Mouse (Mus musculus) ES-E14 (cell line): ENCODE measurements at regions not wholly inside any gene's neighbourhood (a gene's known extent, or its start where the extent isn't known, plus 50 kb on each side); places are given as distances from the start of the nearest gene placed in this dataset.
A peak's percentile ranks its signal among the peaks of the same experiment; 100 is the strongest.

Source experiments
- DNase-seq: peaks from one replicate; pipeline ENCODE4 v3.0.0-alpha.2; 2013; ENCODE audit warnings: low read depth, low spot score
- H3K27ac ChIP-seq: 2 replicates; pipeline ENCODE4 v1.5.1; 2012; ENCODE audit warnings: low read depth, mild to moderate bottlenecking, low read length, moderate library complexity, mixed read lengths; ENCODE audit not compliant: poor library complexity, insufficient read depth, severe bottlenecking
- H3K36me3 ChIP-seq: 2 replicates; pipeline ENCODE4 v1.6.1; 2012; ENCODE audit warnings: mild to moderate bottlenecking, low read length, moderate library complexity, mixed read lengths; ENCODE audit not compliant: control insufficient read depth, poor library complexity, insufficient read depth, severe bottlenecking
- H3K4me1 ChIP-seq, 2 experiments: fragments of 150-350 bp in 1 of 2; sonication (generic) in 1 of 2; 2 replicates each; pipeline ENCODE4 v1.6.1; 2012; ENCODE audit warnings: low read length in 2 of 2, mild to moderate bottlenecking in 1 of 2, mixed read lengths in 1 of 2; ENCODE audit not compliant: control insufficient read depth in 2 of 2, insufficient read depth in 2 of 2, poor library complexity in 1 of 2
- H3K4me3 ChIP-seq, 2 experiments: fragments of 150-350 bp in 1 of 2; sonication (generic) in 1 of 2; 2 replicates each; pipeline ENCODE4 v1.5.1; 2012; ENCODE audit warnings: low read length in 2 of 2, low read depth in 1 of 2, mild to moderate bottlenecking in 1 of 2, mixed read lengths in 1 of 2; ENCODE audit not compliant: insufficient read depth in 1 of 2, poor library complexity in 1 of 2, severe bottlenecking in 1 of 2
- H3K9ac ChIP-seq: 2 replicates; pipeline ENCODE4 v1.6.1; 2012; ENCODE audit warnings: low read depth, mild to moderate bottlenecking, low read length, mixed read lengths; ENCODE audit not compliant: poor library complexity, insufficient read depth, severe bottlenecking
- H3K9me3 ChIP-seq: fragments of 150-350 bp; sonication (generic); 2 replicates; pipeline ENCODE4 v1.6.1; 2012; ENCODE audit warnings: low read depth, mild to moderate bottlenecking, low read length; ENCODE audit not compliant: control insufficient read depth, insufficient read depth
- CHD2 ChIP-seq: IDR thresholded peaks from 2 replicates; pipeline ENCODE4 v1.6.1; 2014; ENCODE audit warnings: mild to moderate bottlenecking, low read depth, low read length, inconsistent platforms
- HCFC1 ChIP-seq: IDR thresholded peaks from 2 replicates; pipeline ENCODE4 v1.6.1; 2012; ENCODE audit warnings: low read length, inconsistent platforms, borderline replicate concordance; ENCODE audit not compliant: insufficient read depth
- MAFK ChIP-seq: IDR thresholded peaks from 2 replicates; pipeline ENCODE4 v1.6.1; 2014; ENCODE audit warnings: mild to moderate bottlenecking, low read depth, low read length, inconsistent platforms; ENCODE audit not compliant: insufficient read depth
- ZC3H11A ChIP-seq: IDR thresholded peaks from 2 replicates; pipeline ENCODE4 v1.6.1; 2012; ENCODE audit warnings: low read depth, mild to moderate bottlenecking, inconsistent platforms, low read length, borderline replicate concordance
- ZNF384 ChIP-seq: IDR thresholded peaks from 2 replicates; pipeline ENCODE4 v1.6.1; 2012; ENCODE audit warnings: low read depth, low read length, inconsistent platforms
- in situ Hi-C, 2 experiments: fragments of 600-800 bp; cut with MboI; formaldehyde crosslinking; loops; one replicate each; pipeline ENCODE4 v1.15.1; 2025; ENCODE audit warnings: low sequenced_read_pairs in 2 of 2, inconsistent platforms in 1 of 2; ENCODE audit not compliant: unreplicated experiment in 2 of 2

- H3K9ac ChIP-seq: no peak overlapping the region
- no peak overlapping the region for H3K4me3 ChIP-seq
- no peaks in the 10 kb centered on the region for H3K9me3 ChIP-seq
- TF ChIP-seq CHD2: no peak
- TF ChIP-seq HCFC1: no peak
- TF ChIP-seq ZNF384: no peak
- no peak for TF ChIP-seq MAFK
- no peak; the same call in 1 of the 2 replicates for TF ChIP-seq ZC3H11A
- DNase-seq: peak; percentile 56
- H3K36me3 ChIP-seq: no peaks in the 10 kb centered on the region
- in situ Hi-C loops: no loop called here
- no peaks in the 10 kb centered on the region for H3K4me1 ChIP-seq
- H3K27ac ChIP-seq: no peak overlapping the region
Measured at GRCm38 (mm10) chr13:69991253-69991891, 189.2 kb downstream of the Med10 start.

DNA sequence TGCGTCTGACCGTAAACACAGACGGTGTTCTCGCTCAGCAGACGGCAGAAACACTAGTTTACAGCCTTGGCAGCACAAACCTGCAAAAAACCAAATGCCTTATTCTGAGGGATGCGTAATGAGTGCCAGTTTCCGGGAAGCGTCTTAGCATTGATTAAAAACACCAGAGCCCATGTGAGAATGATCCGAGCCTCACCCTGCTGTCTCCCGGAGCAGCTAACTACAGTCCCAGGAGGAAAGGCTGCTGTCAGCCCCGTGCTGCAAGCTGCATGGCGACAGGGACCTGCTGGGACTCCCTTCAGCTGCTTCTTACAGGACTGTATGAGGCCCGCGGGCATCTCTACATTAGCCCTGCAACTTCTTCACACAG lies 189.7 kb downstream of the Med10 start:
- no peaks in the 10 kb centered on the region for H3K36me3 ChIP-seq
- TF ChIP-seq CHD2 (no peak), HCFC1 (no peak), MAFK (no peak), ZC3H11A (no peak), ZNF384 (no peak)
- in situ Hi-C loops: no loop called here
- no peak overlapping the region for H3K27ac ChIP-seq
- H3K4me3 ChIP-seq: no peak overlapping the region
- no peaks in the 10 kb centered on the region for H3K4me1 ChIP-seq
- DNase-seq: no peak
- H3K9me3 ChIP-seq: no peaks in the 10 kb centered on the region
- H3K9ac ChIP-seq: no peak overlapping the region

GRCm38 (mm10) chr13:70003591-70003990 lies 201.4 kb downstream of the Med10 start:
- in situ Hi-C loops: no loop called here
- TF ChIP-seq ZC3H11A (no peak), CHD2 (no peak), MAFK (no peak), HCFC1 (no peak), ZNF384 (no peak)
- Histone ChIP-seq H3K9me3 (no peaks in the 10 kb centered on the region), H3K27ac (no peak overlapping the region), H3K4me1 (no peaks in the 10 kb centered on the region), H3K4me3 (no peak overlapping the region), H3K36me3 (no peaks in the 10 kb centered on the region), H3K9ac (no peak overlapping the region)
- DNase-seq: no peak

DNA sequence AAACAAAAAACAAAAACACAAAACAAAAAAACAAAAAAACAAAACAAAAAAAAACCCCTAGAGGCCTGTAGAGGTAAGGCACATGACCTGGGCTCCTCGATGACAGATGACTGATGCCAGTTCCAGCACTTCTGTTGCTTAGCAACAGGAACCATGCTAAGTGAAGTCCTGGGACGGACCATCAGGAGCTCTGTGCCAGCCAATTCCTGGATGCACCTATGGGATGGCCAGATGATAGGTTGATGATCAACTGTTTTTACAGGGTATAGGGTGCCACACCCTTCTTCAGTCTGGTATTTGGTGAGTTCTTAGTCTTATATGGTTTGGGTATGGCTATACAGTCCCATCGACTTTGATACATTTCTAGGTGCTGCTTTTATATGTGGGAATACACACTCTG lies 209.9 kb downstream of the Med10 start:
- in situ Hi-C loops: no loop called here
- Histone ChIP-seq H3K9me3 (no peaks in the 10 kb centered on the region), H3K36me3 (no peaks in the 10 kb centered on the region), H3K4me1 (no peaks in the 10 kb centered on the region), H3K9ac (no peak overlapping the region), H3K27ac (no peak overlapping the region), H3K4me3 (no peak overlapping the region)
- no peak for DNase-seq
- no peak for TF ChIP-seq CHD2
- no peak for TF ChIP-seq MAFK
- TF ChIP-seq HCFC1: no peak
- TF ChIP-seq ZC3H11A: no peak
- no peak for TF ChIP-seq ZNF384
